In the genomic region with DNA sequence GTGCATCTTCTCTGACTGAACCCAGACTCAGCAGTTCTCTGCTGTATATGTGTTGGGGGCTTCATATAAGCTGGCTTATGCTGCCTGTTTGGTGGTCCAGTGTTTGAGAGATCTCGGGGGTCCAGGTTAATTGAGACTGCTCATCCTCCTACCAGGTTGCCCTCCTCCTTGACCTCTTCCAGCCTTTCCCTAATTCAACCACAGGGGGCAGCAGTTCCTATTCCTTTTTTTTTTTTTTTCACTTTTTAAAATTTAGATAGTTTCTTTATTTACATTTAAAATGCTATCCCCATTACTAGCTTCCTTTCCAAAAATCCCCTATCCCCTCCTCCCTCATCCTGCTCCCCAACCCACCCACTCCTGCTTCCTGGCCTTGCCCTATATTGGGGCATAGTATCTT, we compare ENCODE assay signal across 10 mouse cellular contexts.
"Had no signal": no experiment of that assay in that cellular context is flagged by ENCODE, and none has a peak within 500 bp of the region (broad histone marks: within the 10 kb centered on the region; RNA-seq: fewer than 3 reads in every experiment).

No protein-coding gene starts in this region.

- DNase-seq: kidney, adult 11 months; kidney, postnatal 36 days; lung, adult 18-20 months; lung, postnatal 36 days; thymus, adult 18-20 months; thymus, postnatal 14 days had no signal

- H3K27ac ChIP-seq: limb, embryonic 15.5 days; liver, embryonic 14.5 days; midbrain, embryonic 13.5 days had no signal

- H3K36me3 ChIP-seq: limb, embryonic 15.5 days; midbrain, embryonic 13.5 days had no signal

- H3K9me3 ChIP-seq: limb, embryonic 15.5 days; midbrain, embryonic 13.5 days had no signal

- H3K4me2 ChIP-seq: limb, embryonic 15.5 days; midbrain, embryonic 13.5 days had no signal

- H3K4me3 ChIP-seq: limb, embryonic 15.5 days; midbrain, embryonic 13.5 days; myocyte had no signal

- ATAC-seq: midbrain, embryonic 13.5 days had no signal

- H3K9ac ChIP-seq: limb, embryonic 15.5 days; liver, embryonic 14.5 days; midbrain, embryonic 13.5 days had no signal

- H3K4me1 ChIP-seq: limb, embryonic 15.5 days; midbrain, embryonic 13.5 days had no signal

- H3K27me3 ChIP-seq: limb, embryonic 15.5 days; midbrain, embryonic 13.5 days had no signal
